Mouse (Mus musculus) embryonic facial prominence, embryonic 12.5 days (tissue): ENCODE measurements around the gene Trpm5. TPM values are rescaled to one million over a fixed set of nuclear protein-coding genes. Genes with fewer than 3 reads are reported as not detected.

Experiments used
- ATAC-seq: fragments of 200-750 bp; cut with Nextera tagmentation; 2 replicates; pipeline ENCODE4 v1.8.0; 2017; ENCODE audit not compliant: insufficient number of reproducible peaks, insufficient read depth, low FRiP score, low TSS enrichment
- H3K27ac ChIP-seq: fragments of 300-500 bp; sonication (generic); 2 replicates; pipeline ENCODE4 v1.5.1; 2016; ENCODE audit warnings: mild to moderate bottlenecking
- H3K27me3 ChIP-seq: fragments of 300-500 bp; sonication (generic); 2 replicates; pipeline ENCODE4 v1.6.1; 2016; ENCODE audit warnings: mild to moderate bottlenecking, moderate library complexity
- H3K36me3 ChIP-seq: fragments of 300-500 bp; sonication (generic); 2 replicates; pipeline ENCODE4 v1.6.1; 2016; ENCODE audit warnings: mild to moderate bottlenecking
- H3K4me1 ChIP-seq: fragments of 300-500 bp; sonication (generic); 2 replicates; pipeline ENCODE4 v1.6.1; 2016
- H3K4me2 ChIP-seq: fragments of 300-500 bp; sonication (generic); replicated peaks from 2 replicates; pipeline ENCODE4 v1.6.1; 2016; ENCODE audit warnings: mild to moderate bottlenecking, moderate library complexity
- H3K4me3 ChIP-seq: fragments of 300-500 bp; sonication (generic); 2 replicates; pipeline ENCODE4 v1.5.1; 2016; ENCODE audit warnings: mild to moderate bottlenecking
- H3K9ac ChIP-seq: fragments of 300-500 bp; sonication (generic); 2 replicates; pipeline ENCODE4 v1.6.1; 2016; ENCODE audit warnings: mild to moderate bottlenecking, moderate library complexity
- H3K9me3 ChIP-seq: fragments of 300-500 bp; sonication (generic); 2 replicates; pipeline ENCODE4 v1.6.1; 2016; ENCODE audit warnings: mild to moderate bottlenecking, moderate library complexity
- WGBS: fragments of 180-500 bp; shearing (Covaris S2); methylation state at CpG from one replicate; pipeline ENCODE4 v1.1.7; 2016; 5-methylcytosine and 5-hydroxymethylcytosine counted together
- polyA plus RNA-seq: library from polyadenylated mRNA; unstranded; fragments of >200 nt; fragmentation: Nextera tagmentation; extraction: Ambion mirVana; gene quantifications from 2 replicates; pipeline ENCODE4 v1.2.1, GENCODE M21; 2016

Gene Trpm5
- polyA plus RNA-seq, 1 experiment from 2014 or later = 6.2 TPM

GRCm38 (mm10) chr7:143119407-143119806, 25.0 kb upstream of the Trpm5 start:
- Histone ChIP-seq H3K36me3 (no peaks in the 10 kb centered on the region), H3K4me1 (peaks cover 12% of the 10 kb centered on the region), H3K4me2 (no peak overlapping the region), H3K27me3 (no peaks in the 10 kb centered on the region), H3K9me3 (no peaks in the 10 kb centered on the region), H3K27ac (no peak overlapping the region), H3K9ac (no peak overlapping the region), H3K4me3 (no peak overlapping the region)
- ATAC-seq = no peak
- WGBS = 56% methylated on average over 1 of the region's 1 CpGs

DNA sequence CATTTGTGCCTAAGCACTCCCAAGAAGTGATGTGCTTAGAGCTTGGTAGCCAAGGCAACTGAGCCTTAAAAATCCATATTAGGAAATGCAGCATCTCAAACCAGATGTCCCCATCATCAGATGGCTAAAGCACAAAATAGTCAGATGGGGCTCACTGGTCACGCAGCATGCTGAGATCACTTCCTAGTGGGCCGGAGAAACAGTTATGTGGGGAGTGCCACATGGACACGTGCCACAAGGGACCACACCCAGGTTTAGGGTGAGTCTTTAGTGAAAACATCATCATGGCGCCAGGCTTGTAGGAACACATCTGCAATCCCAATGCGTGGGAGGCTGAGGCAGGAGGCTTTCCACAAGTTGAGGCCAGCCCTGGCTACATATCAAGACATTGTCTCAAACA, 22.1 kb upstream of the Trpm5 start:
- H3K36me3 ChIP-seq = no peaks in the 10 kb centered on the region
- 80% methylated on average over 5 of the region's 5 CpGs for WGBS

GRCm38 (mm10) chr7:143114773-143115172, 20.3 kb upstream of the Trpm5 start:
- Histone ChIP-seq H3K4me1 (peaks cover 4% of the 10 kb centered on the region; the same call in 1 of the 2 replicates), H3K36me3 (no peaks in the 10 kb centered on the region), H3K9me3 (peaks cover 2% of the 10 kb centered on the region; the same call in 1 of the 2 replicates), H3K27me3 (peaks cover 7% of the 10 kb centered on the region), H3K4me2 (no peak overlapping the region), H3K4me3 (no peak overlapping the region), H3K9ac (no peak overlapping the region), H3K27ac (no peak overlapping the region)
- ATAC-seq = no peak

More for the DNA sequence above, 22.1 kb upstream of the Trpm5 start:
- Histone ChIP-seq H3K9ac (no peak overlapping the region), H3K4me3 (no peak overlapping the region), H3K27ac (no peak overlapping the region), H3K27me3 (no peaks in the 10 kb centered on the region), H3K4me1 (peaks cover 4% of the 10 kb centered on the region; the same call in 1 of the 2 replicates), H3K4me2 (no peak overlapping the region), H3K9me3 (peaks cover 2% of the 10 kb centered on the region; the same call in 1 of the 2 replicates)
- ATAC-seq = no peak

DNA sequence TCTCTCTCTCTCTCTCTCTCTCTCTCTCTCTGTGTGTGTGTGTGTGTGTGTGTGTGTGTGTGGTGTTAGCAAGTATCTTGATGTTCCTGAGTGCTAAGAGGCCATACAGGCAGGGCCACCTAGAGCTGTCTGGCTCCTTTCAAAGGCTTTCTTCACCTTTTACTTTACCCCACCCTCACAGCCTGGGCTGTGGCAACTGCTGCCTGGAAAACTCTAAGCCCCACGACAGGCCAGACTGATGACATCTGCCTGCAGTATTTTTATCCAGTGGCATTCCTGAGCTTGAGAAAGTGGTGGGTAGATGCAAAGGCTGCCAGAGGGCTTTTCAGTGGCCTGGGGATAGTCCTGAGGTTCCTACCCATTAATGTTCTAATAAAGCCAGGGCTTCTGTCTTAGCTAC, 18.0 kb upstream of the Trpm5 start:
- no peak for ATAC-seq
- Histone ChIP-seq H3K9me3 (peaks cover 2% of the 10 kb centered on the region; the same call in 1 of the 2 replicates), H3K27me3 (peaks cover 31% of the 10 kb centered on the region), H3K4me1 (peaks cover 6% of the 10 kb centered on the region), H3K4me2 (no peak overlapping the region), H3K36me3 (no peaks in the 10 kb centered on the region), H3K9ac (no peak overlapping the region), H3K4me3 (no peak overlapping the region), H3K27ac (no peak overlapping the region)
- WGBS = 47% methylated on average over 1 of the region's 1 CpGs

DNA sequence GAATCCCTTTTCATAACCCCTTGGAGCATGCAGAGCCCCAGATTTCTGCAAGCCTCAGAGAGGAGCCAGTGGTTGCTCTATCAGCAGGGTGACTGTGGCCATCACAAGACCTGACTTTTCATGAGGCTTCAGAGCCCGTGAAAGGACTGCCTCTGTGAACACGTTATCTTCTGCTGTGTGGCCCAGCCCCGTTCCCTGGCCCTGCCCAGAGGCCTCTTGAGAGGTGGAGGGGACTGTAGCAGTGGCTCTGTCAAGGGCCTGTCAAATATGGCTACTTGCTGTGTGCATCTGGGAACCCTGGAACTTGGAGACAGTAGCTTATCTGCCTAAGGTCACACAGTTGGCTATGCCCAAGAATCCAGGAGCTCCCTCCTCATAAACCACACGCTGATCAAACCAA, 17.3 kb upstream of the Trpm5 start:
- H3K36me3 ChIP-seq = no peaks in the 10 kb centered on the region
- no peak overlapping the region for H3K9ac ChIP-seq
- peaks cover 38% of the 10 kb centered on the region for H3K27me3 ChIP-seq
- peaks cover 13% of the 10 kb centered on the region for H3K4me1 ChIP-seq
- no peak overlapping the region for H3K27ac ChIP-seq
- 59% methylated on average over 4 of the region's 4 CpGs for WGBS
- H3K9me3 ChIP-seq = peaks cover 2% of the 10 kb centered on the region; the same call in 1 of the 2 replicates
- H3K4me2 ChIP-seq = no peak overlapping the region
- ATAC-seq = no peak
- no peak overlapping the region for H3K4me3 ChIP-seq

- H3K27me3 ChIP-seq = peaks cover 47% of the 10 kb centered on the region
Observed at GRCm38 (mm10) chr7:143110803-143111202, 16.4 kb upstream of the Trpm5 start.

DNA sequence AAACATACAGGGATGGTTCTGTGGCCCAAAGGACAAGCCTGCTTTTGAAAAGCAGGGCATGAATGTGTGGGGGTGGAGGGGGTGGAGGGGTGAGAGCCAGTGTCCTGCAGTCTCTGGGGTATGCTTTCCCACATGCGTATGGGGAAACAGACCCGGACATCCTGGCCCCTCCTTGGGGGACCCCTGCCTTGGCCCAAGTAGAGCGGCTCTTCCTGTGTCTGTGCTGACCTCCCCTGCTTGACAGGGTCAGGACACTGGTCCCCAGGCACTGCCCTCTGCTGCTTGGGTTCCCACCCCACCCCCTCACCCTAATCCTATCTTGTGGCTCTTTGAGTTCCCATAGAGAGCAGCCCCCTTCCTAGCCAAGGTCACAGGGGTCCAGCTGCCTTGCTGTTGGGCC, 15.3 kb upstream of the Trpm5 start:
- no peak overlapping the region for H3K4me2 ChIP-seq
- ATAC-seq = no peak
- H3K9ac ChIP-seq = no peak overlapping the region
- H3K27me3 ChIP-seq = peaks cover 57% of the 10 kb centered on the region
- WGBS = 35% methylated on average over 2 of the region's 3 CpGs
- no peak overlapping the region for H3K27ac ChIP-seq
- no peaks in the 10 kb centered on the region for H3K36me3 ChIP-seq
- no peak overlapping the region for H3K4me3 ChIP-seq
- peaks cover 2% of the 10 kb centered on the region; the same call in 1 of the 2 replicates for H3K9me3 ChIP-seq
- H3K4me1 ChIP-seq = peaks cover 15% of the 10 kb centered on the region

More at GRCm38 (mm10) chr7:143110803-143111202, 16.4 kb upstream of the Trpm5 start:
- 59% methylated on average over 1 of the region's 1 CpGs for WGBS
- peaks cover 15% of the 10 kb centered on the region for H3K4me1 ChIP-seq
- H3K4me3 ChIP-seq = no peak overlapping the region
- no peak overlapping the region for H3K9ac ChIP-seq
- no peak overlapping the region for H3K27ac ChIP-seq
- H3K9me3 ChIP-seq = peaks cover 2% of the 10 kb centered on the region; the same call in 1 of the 2 replicates
- H3K4me2 ChIP-seq = no peak overlapping the region
- no peak for ATAC-seq
- no peaks in the 10 kb centered on the region for H3K36me3 ChIP-seq

DNA sequence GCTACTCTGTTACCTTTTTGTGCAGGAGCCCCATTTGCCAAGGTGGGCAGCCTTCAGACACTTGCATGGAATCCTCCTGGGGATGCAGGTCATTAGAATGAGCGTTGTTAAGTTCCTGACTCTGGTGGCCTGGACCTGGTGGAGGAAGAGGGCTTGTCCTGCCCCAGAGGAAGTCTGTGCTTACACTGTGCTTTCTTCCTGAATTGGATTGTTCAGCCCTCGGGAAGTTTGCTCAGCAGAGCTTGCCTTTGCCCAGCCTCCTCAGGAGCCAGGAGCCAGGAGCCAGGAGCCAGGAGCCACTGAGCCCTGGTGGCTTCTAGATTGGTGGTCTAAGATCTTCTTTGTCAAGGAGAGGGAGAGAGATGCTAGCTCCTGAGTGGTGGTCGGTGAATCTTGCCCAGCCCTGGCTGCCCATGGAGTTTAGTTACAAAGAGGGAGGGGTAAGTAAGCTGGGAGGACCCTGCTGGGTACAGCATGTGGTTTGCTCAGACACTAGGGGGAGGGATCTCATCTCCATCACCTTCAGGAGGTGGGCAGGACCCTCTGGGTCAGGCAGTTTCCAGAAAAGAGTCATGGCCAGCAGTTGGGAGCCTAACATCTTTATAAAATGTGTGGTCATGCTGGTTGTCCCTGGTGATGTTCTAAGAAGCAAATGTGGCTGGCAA, 14.7 kb upstream of the Trpm5 start:
- no peaks in the 10 kb centered on the region for H3K36me3 ChIP-seq
- peaks cover 1% of the 10 kb centered on the region; the same call in 1 of the 2 replicates for H3K9me3 ChIP-seq
- H3K4me3 ChIP-seq = no peak overlapping the region
- H3K27ac ChIP-seq = no peak overlapping the region
- ATAC-seq = no peak
- no peak overlapping the region for H3K4me2 ChIP-seq
- peaks cover 60% of the 10 kb centered on the region for H3K27me3 ChIP-seq
- WGBS = 19% methylated on average over 3 of the region's 3 CpGs
- H3K4me1 ChIP-seq = peaks cover 15% of the 10 kb centered on the region
- H3K9ac ChIP-seq = no peak overlapping the region

DNA sequence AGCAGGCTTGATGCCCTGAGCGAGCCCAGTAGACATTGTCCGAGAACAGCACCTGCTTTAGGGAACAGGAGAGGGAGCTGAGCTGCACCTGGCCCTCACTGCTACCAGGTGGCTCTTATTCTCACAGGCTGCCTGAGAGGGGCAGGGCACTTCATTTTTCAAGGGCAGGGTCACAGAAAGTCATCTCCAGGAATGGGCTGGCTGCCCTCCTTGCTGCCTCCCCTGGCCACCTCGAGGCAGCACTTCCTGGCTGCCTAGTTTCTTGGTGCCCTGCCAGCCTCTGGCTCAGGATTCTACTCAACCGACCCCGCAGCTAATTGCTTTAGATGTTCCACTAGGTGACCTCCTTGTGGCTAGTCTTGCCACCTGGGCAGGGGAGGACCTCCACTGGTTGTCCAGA, 13.8 kb upstream of the Trpm5 start:
- no peak overlapping the region for H3K4me2 ChIP-seq
- no peaks in the 10 kb centered on the region for H3K36me3 ChIP-seq
- H3K4me3 ChIP-seq = no peak overlapping the region
- peaks cover 60% of the 10 kb centered on the region for H3K27me3 ChIP-seq
- H3K4me1 ChIP-seq = peaks cover 15% of the 10 kb centered on the region
- no peak overlapping the region for H3K9ac ChIP-seq
- WGBS = 45% methylated on average over 5 of the region's 5 CpGs
- no peak overlapping the region for H3K27ac ChIP-seq
- no peak for ATAC-seq
- H3K9me3 ChIP-seq = no peaks in the 10 kb centered on the region

DNA sequence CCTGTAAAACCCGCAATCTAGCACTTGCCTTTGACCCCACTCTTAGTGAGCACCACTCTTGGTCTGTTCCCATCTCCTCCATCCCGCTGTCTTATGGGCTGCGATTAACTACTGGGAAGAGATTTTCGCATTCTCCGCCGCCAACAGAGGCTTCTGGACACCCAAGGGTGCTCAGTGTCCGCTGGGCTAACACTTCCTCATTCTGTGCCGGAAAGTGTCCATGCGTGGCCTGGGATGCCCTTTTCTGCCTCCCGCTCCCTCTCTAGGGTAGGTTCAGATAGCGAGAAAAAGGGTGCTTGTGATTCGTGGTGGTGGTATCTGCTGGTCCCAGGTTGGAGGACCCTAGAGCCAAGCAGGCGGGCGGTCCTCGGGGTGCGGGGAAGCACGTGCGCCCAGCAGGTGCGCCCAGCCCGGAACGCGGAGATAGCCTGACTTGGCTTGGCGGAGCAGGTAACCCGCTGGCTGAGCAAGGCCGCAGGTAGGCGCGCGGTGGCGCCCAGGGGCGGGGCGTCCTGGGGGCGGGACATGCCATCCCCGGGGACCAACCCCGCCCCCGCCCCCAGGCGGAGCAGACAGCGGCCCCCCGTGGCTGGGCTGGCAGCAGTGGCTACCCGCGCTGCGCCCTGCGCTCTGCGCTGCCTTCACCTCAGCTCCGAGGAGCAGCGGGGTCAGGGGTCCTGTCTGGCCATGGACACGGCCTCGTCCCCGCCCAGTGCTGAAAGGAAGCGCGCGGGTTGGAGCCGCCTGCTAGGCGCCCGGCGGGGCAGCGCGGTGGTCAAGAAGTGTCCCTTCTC, 12.4 kb upstream of the Trpm5 start:
- H3K9ac ChIP-seq = no peak overlapping the region
- no peak for ATAC-seq
- peak overlapping the region; percentile 36 for H3K4me3 ChIP-seq
- no peak overlapping the region for H3K27ac ChIP-seq
- peaks cover 64% of the 10 kb centered on the region for H3K27me3 ChIP-seq
- H3K4me2 ChIP-seq = peak overlapping the region; percentile 71
- 8% methylated on average over 48 of the region's 57 CpGs for WGBS
- no peaks in the 10 kb centered on the region for H3K9me3 ChIP-seq
- no peaks in the 10 kb centered on the region for H3K36me3 ChIP-seq
- H3K4me1 ChIP-seq = peaks cover 15% of the 10 kb centered on the region

DNA sequence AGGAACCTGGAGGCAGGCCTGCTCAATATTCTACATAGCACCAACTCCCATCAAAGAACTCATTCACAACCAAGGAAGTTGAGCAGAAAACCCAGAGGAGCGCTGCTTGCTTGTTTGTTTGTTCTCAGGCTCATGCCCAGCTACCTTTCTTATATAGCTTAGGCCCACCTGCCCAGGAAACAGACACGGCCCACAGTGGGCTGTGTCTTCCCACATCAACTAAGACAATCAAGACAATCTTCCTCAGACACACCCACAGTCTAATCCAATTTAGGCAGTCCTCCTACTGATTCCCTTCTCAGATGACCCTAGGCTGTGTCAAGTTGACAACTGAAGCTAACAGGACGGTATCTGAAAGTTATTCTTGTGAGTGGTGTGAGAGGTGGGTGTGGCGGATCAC, 11.6 kb upstream of the Trpm5 start, which contains the start of gene Kcnq1:
Gene Kcnq1 (plus strand): TSS at position 301 of the 400 bp plus-strand sequence.
- Histone ChIP-seq H3K36me3 (no peaks in the 10 kb centered on the region), H3K9ac (no peak within 1 kb of the TSS), H3K27ac (no peak within 1 kb of the TSS), H3K27me3 (peaks cover 64% of the 10 kb centered on the region), H3K4me2 (peak within 1 kb of the TSS; percentile 71), H3K4me3 (peak within 1 kb of the TSS; percentile 36), H3K9me3 (no peaks in the 10 kb centered on the region), H3K4me1 (peaks cover 15% of the 10 kb centered on the region)
- WGBS = 65% methylated on average over 4 of the region's 4 CpGs
- no peak for ATAC-seq
